Mouse (Mus musculus) cortical plate, adult 2 months (tissue): ENCODE results near the gene Anapc1. TPM values are rescaled to one million over a fixed set of nuclear protein-coding genes. Genes with fewer than 3 reads are reported as not detected.
"Not testable (repeated sequence)": the region's sequence is repeated elsewhere in the genome, so short reads cannot be mapped to it uniquely, and the experiment has no call there.

Experiments used
- H3K27ac ChIP-seq: fragments of 200-500 bp; 2 replicates; pipeline ENCODE4 v1.5.1; 2012; ENCODE audit warnings: low read length, control low read depth, inconsistent platforms; ENCODE audit not compliant: insufficient read depth
- H3K4me1 ChIP-seq: fragments of 200-500 bp; 2 replicates; pipeline ENCODE4 v1.6.1; 2011; ENCODE audit warnings: low read length; ENCODE audit not compliant: control insufficient read depth, insufficient read depth
- H3K4me3 ChIP-seq: fragments of 200-500 bp; 2 replicates; pipeline ENCODE4 v1.5.1; 2011; ENCODE audit warnings: mild to moderate bottlenecking, low read length, control low read depth; ENCODE audit not compliant: insufficient read depth
- CTCF ChIP-seq: fragments of 200-500 bp; IDR thresholded peaks from 2 replicates; pipeline ENCODE4 v1.5.1; 2011; ENCODE audit warnings: mild to moderate bottlenecking, control low read depth, low read length; ENCODE audit not compliant: insufficient read depth; ENCODE audit errors: extremely low read depth
- POLR2A ChIP-seq: fragments of 200-500 bp; IDR thresholded peaks from 2 replicates; pipeline ENCODE4 v1.6.1; 2011; ENCODE audit warnings: mild to moderate bottlenecking, low read length, control low read depth; ENCODE audit not compliant: insufficient read depth; ENCODE audit errors: extremely low read depth
- polyA plus RNA-seq: library from polyadenylated mRNA; depleted of rRNA; stranded (reverse); fragments of >200 nt; gene quantifications from 2 replicates; pipeline ENCODE4 v1.2.3, GENCODE M21; 2012

Gene Anapc1
- polyA plus RNA-seq, 1 experiment, result 36.5 TPM

DNA sequence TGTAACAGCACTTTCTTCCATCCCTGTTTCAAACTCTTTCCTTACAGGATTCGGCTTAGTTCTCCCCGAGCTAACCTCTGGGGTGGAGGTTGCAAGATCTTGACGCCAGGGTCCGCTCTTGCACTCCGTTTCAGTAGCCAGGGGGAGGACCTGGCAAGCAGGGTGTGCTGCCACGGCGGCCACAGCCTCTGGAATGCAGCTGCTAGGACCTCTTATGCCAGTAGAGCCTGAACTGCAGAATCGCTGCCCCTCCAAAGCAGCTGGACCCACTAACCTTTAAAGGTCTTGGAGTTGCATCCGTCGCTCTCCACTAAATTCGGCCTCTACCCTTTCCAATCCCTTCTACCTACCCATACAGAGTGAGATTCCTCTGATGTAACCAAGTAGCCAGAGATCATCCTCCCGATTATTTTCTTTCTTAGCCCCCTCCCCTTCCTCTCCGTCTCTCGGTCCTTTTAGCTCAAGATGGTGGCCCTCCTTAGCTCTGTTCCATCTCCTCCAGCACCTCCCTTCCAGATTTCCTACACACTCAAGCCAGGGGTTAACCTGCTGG, 11.0 kb upstream of the Anapc1 start:
- TF ChIP-seq CTCF (peak; percentile 73), POLR2A (no peak)
- no peaks in the 10 kb centered on the region for H3K4me1 ChIP-seq
- peak overlapping the region; percentile 36 for H3K27ac ChIP-seq

GRCm38 (mm10) chr2:128697566-128697965, 10.4 kb upstream of the Anapc1 start:
- no peak for TF ChIP-seq POLR2A
- no peak for TF ChIP-seq CTCF
- Histone ChIP-seq H3K4me1 (no peaks in the 10 kb centered on the region), H3K4me3 (no peak overlapping the region; the same call in 1 of the 2 replicates), H3K27ac (no peak overlapping the region)

More for the DNA sequence above, 11.0 kb upstream of the Anapc1 start:
- peak overlapping the region; percentile 48 for H3K4me3 ChIP-seq

GRCm38 (mm10) chr2:128697047-128697446, 9.9 kb upstream of the Anapc1 start:
- Histone ChIP-seq H3K4me3 (no peak overlapping the region), H3K27ac (no peak overlapping the region), H3K4me1 (no peaks in the 10 kb centered on the region)
- TF ChIP-seq CTCF, result no peak
- TF ChIP-seq POLR2A, result no peak

DNA sequence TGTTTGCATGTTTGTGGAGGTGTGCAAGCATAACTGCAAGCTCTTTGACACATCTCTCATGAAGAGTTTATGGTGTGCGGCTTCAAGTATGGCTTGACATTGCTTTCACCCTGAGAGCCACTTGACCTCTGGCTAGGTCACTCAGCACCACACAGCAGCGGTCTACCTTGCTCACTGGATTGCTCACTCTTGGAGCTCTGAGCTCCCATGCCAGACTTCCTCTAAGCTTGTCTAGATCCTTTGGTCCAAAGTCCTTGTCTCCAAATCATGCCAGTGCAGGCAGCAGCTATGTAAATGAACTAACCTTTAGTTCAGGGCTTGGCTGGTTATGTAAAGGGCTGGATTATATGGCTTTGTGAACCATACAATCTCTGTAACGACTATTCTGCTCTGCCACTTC, 9.2 kb upstream of the Anapc1 start:
- Histone ChIP-seq H3K27ac (no peak overlapping the region), H3K4me1 (no peaks in the 10 kb centered on the region), H3K4me3 (no peak overlapping the region)
- TF ChIP-seq POLR2A (no peak), CTCF (no peak)

- no peak for TF ChIP-seq CTCF
- no peak for TF ChIP-seq POLR2A
- Histone ChIP-seq H3K27ac (no peak overlapping the region), H3K4me3 (no peak overlapping the region), H3K4me1 (no peaks in the 10 kb centered on the region)
These were observed 7.4 kb upstream of the Anapc1 start for GRCm38 (mm10) chr2:128694548-128694947.

DNA sequence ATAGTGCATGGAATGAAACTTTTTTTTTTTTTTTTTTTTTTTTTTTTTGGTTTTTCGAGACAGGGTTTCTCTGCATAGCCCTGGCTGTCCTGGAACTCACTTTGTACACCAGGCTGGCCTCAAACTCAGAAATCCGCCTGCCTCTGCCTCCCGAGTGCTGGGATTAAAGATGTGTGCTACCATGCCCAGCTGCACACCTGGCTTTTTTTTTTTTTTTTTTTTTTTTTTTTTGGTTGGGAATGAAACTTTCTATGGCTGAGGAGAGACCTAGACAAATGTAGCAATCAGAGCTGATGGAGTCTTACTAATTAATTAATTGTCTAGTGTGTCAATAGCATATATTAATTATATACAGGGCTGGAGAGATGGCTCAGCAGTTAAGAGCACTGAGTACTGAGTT, 6.6 kb upstream of the Anapc1 start:
- not testable (repeated sequence) for H3K4me3 ChIP-seq, H3K4me1 ChIP-seq, H3K27ac ChIP-seq

DNA sequence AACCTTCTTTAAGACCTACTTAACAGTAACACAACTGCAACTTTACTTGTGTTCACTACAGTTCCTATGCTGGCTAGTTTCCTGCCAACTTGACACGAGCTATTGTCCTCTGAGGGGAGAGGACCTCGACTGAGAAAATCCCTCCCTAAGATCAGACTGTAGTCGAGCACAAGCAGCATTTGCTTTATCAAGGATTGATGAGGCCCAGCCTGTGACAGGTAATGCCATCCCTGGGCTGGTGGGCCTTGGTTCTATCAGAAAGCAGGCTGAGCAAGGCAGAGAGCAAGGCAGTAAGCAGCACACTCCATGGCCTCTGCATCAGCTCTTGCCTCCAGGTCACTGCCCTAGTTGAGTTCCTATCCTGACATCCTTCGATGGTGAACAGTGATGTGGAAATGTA, 6.0 kb upstream of the Anapc1 start:
- TF ChIP-seq CTCF (no peak), POLR2A (no peak)
- no peak overlapping the region for H3K27ac ChIP-seq

GRCm38 (mm10) chr2:128692771-128693170, 5.6 kb upstream of the Anapc1 start:
- no peak for TF ChIP-seq POLR2A
- TF ChIP-seq CTCF, result no peak
- Histone ChIP-seq H3K27ac (no peak overlapping the region), H3K4me3 (no peak overlapping the region), H3K4me1 (no peaks in the 10 kb centered on the region)

More for the DNA sequence above, 6.0 kb upstream of the Anapc1 start:
- H3K4me3 ChIP-seq, result no peak overlapping the region
- no peaks in the 10 kb centered on the region for H3K4me1 ChIP-seq

DNA sequence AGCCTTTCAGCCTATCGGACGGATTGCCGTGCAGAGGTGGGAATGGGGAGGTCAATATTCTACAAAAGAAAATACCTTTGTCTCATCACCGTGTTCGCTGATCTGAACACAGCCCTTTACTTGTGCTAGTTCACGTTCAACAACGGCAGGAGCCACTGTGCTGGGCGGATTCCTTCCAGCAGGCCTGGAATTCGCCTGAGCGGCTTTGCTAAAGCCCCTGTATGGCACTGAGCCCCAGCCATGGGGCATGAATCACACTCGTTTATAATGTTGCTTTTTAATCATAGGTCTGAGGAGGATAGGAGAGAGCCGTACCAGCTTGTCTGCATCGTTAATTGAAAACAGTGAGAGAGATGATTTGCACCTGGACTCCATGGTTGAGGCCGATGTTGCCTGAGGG, 5.1 kb upstream of the Anapc1 start:
- Histone ChIP-seq H3K4me1 (no peaks in the 10 kb centered on the region), H3K27ac (no peak overlapping the region), H3K4me3 (no peak overlapping the region)
- no peak for TF ChIP-seq POLR2A
- TF ChIP-seq CTCF, result no peak

GRCm38 (mm10) chr2:128687558-128688120, 448 bp upstream of the Anapc1 start:
- peaks cover 4% of the 10 kb centered on the region; the same call in 1 of the 2 replicates for H3K4me1 ChIP-seq
- H3K27ac ChIP-seq, result peak overlapping the region; percentile 79; the same call in 1 of the 2 replicates
- peak overlapping the region; percentile 71 for H3K4me3 ChIP-seq
- no peak for TF ChIP-seq POLR2A
- no peak for TF ChIP-seq CTCF
